ENCODE assay signal across 8 mouse cellular contexts in genomic region chr16:84135651-84136200, GRCm38 (mm10).
DNase-seq lines count a peak whose midpoint lies in the region; ATAC-seq lines count a peak whose summit lies in the region.
"Had no signal": no experiment of that assay in that cellular context is flagged by ENCODE, and none has a peak within 500 bp of the region (broad histone marks: within the 10 kb centered on the region; RNA-seq: fewer than 3 reads in every experiment).

No protein-coding gene starts in this region.

- 71% methylated on average over 4 of the region's 4 CpGs for WGBS in midbrain, embryonic 12.5 days
- WGBS in midbrain, embryonic 11.5 days: 79% methylated on average over 4 of the region's 4 CpGs

- H3K9me3 ChIP-seq in midbrain, embryonic 12.5 days: no peaks in the 10 kb centered on the region
- H3K9me3 ChIP-seq in midbrain, embryonic 11.5 days (ENCODE audit: control insufficient read depth, low read length): no peaks in the 10 kb centered on the region
- H3K9me3 ChIP-seq: neural tube, embryonic 12.5 days had no signal

- H3K36me3 ChIP-seq in midbrain, embryonic 12.5 days: no peaks in the 10 kb centered on the region
- H3K36me3 ChIP-seq in midbrain, embryonic 11.5 days (ENCODE audit: control insufficient read depth, insufficient read depth, low read length): no peaks in the 10 kb centered on the region
- H3K36me3 ChIP-seq: neural tube, embryonic 12.5 days had no signal

- H3K27me3 ChIP-seq in midbrain, embryonic 12.5 days: no peaks in the 10 kb centered on the region
- H3K27me3 ChIP-seq in midbrain, embryonic 11.5 days (ENCODE audit: control insufficient read depth, insufficient read depth, low read length): no peaks in the 10 kb centered on the region
- H3K27me3 ChIP-seq: neural tube, embryonic 12.5 days had no signal

- no peak overlapping the region for H3K4me3 ChIP-seq in midbrain, embryonic 12.5 days
- H3K4me3 ChIP-seq in midbrain, embryonic 11.5 days (ENCODE audit: low read depth, low read length): no peak overlapping the region
- H3K4me3 ChIP-seq: neural tube, embryonic 12.5 days had no signal

- no peaks in the 10 kb centered on the region for H3K4me1 ChIP-seq in midbrain, embryonic 12.5 days
- no peaks in the 10 kb centered on the region for H3K4me1 ChIP-seq in midbrain, embryonic 11.5 days (ENCODE audit: control insufficient read depth, insufficient read depth, low read length)
- H3K4me1 ChIP-seq: neural tube, embryonic 12.5 days had no signal

- no peak for DNase-seq in midbrain, embryonic 11.5 days (ENCODE audit: low spot score, missing footprints)
- DNase-seq in embryo, embryonic 11.5 days (ENCODE audit: low read depth, low spot score): peak; percentile 5
- peak; percentile 22 to 55 for DNase-seq in layer of hippocampus, postnatal 10 days (ENCODE audit: low spot score in 2 of 2)
- DNase-seq in right cerebral cortex, postnatal 4 days: peak; percentile 11
- DNase-seq in gastrocnemius, adult 18-20 months (ENCODE audit: low spot score): no peak
- DNase-seq in adrenal gland, postnatal 14 days: no peak

- H3K9ac ChIP-seq in midbrain, embryonic 12.5 days (replicated peaks): no peak overlapping the region
- H3K9ac ChIP-seq in midbrain, embryonic 11.5 days (ENCODE audit: low read length): no peak overlapping the region
- H3K9ac ChIP-seq: neural tube, embryonic 12.5 days had no signal

- ATAC-seq in midbrain, embryonic 12.5 days (ENCODE audit: low FRiP score, low read depth): peak; percentile 27; the same call in 1 of the 2 replicates
- ATAC-seq in midbrain, embryonic 11.5 days (ENCODE audit: low FRiP score): no peak

- no peak overlapping the region for H3K27ac ChIP-seq in midbrain, embryonic 12.5 days (replicated peaks)
- no peak overlapping the region for H3K27ac ChIP-seq in midbrain, embryonic 11.5 days (ENCODE audit: low read depth, low read length)
- H3K27ac ChIP-seq: neural tube, embryonic 12.5 days had no signal

- no peak overlapping the region for H3K4me2 ChIP-seq in midbrain, embryonic 12.5 days (replicated peaks)
- no peak overlapping the region for H3K4me2 ChIP-seq in midbrain, embryonic 11.5 days
- H3K4me2 ChIP-seq: neural tube, embryonic 12.5 days had no signal

Comparison
In these comparisons a context has a peak if more than half of its experiments do, and no peak if none do; other contexts are left out.
1. DNase-seq: peak in embryo, embryonic 11.5 days (single experiment), layer of hippocampus, postnatal 10 days (2 of 2) and right cerebral cortex, postnatal 4 days (single experiment); none in midbrain, embryonic 11.5 days (single experiment), gastrocnemius, adult 18-20 months (single experiment) and adrenal gland, postnatal 14 days (single experiment).